Comparison of ENCODE assay signal across 8 mouse cellular contexts in the genomic region with DNA sequence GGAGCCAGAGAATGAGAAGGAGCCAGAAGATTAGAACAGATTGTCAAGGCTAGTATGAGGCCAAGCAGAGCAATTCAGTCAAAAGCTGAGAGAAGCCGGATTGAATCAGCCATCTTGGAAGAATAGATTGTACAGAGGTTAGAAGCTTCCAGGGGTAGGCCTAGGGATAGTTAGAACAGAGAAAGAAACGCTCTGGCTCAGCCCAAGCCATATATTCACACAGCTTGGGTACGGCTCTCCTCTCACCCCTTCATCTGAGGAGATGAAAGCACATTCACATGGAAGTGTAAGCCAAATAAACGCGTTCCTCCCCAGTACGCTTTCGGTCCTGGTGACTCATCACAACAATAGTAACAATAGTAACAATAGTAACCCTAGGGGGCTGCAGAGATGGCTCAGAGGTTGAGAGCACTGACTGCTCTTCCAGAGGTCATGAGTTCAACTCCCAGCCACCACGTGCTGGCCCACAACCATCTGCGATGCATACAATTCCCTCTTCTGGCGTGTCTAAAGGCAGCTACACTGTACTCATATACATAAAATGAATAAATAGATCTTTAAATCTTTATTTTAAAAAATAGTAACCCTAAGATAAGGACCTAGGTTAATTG. TPM values are rescaled to one million over a fixed set of nuclear protein-coding genes. Genes with fewer than 3 reads are reported as not detected.
DNase-seq lines count a peak whose midpoint lies in the region; ATAC-seq and TF ChIP-seq lines count a peak whose summit lies in the region.

No protein-coding gene starts in this region.

- no peaks in the 10 kb centered on the region for H3K9me3 ChIP-seq in lung, embryonic 16.5 days (ENCODE audit: control insufficient read depth, low read length)
- no peaks in the 10 kb centered on the region for H3K9me3 ChIP-seq in embryonic facial prominence, embryonic 10.5 days
- no peaks in the 10 kb centered on the region for H3K9me3 ChIP-seq in intestine, embryonic 16.5 days (ENCODE audit: control insufficient read depth, low read length)

- no peak for ATAC-seq in lung, embryonic 16.5 days (ENCODE audit: low read depth)
- no peak for ATAC-seq in intestine, embryonic 16.5 days

- peak overlapping the region; percentile 96 for H3K4me3 ChIP-seq in lung, embryonic 16.5 days (ENCODE audit: low read length)
- H3K4me3 ChIP-seq in embryonic facial prominence, embryonic 10.5 days = peak overlapping the region; percentile 94
- H3K4me3 ChIP-seq in intestine, embryonic 16.5 days (ENCODE audit: low read length) = peak overlapping the region; percentile 92
- peak overlapping the region; percentile 36 for H3K4me3 ChIP-seq in olfactory bulb, adult 2 months (ENCODE audit: insufficient read depth, low read depth, low read length)

- no peaks in the 10 kb centered on the region for H3K27me3 ChIP-seq in lung, embryonic 16.5 days (ENCODE audit: control insufficient read depth, insufficient read depth, low read depth, low read length)
- H3K27me3 ChIP-seq in embryonic facial prominence, embryonic 10.5 days (replicated peaks; ENCODE audit: low read depth, poor library complexity, severe bottlenecking) = no peaks in the 10 kb centered on the region
- H3K27me3 ChIP-seq in intestine, embryonic 16.5 days (replicated peaks; ENCODE audit: control insufficient read depth, insufficient read depth, low read length) = no peaks in the 10 kb centered on the region

- DNase-seq in lung, postnatal 36 days = no peak
- DNase-seq in embryonic facial prominence, embryonic 10.5 days (ENCODE audit: low spot score) = no peak
- DNase-seq in thymus, postnatal 14 days = no peak
- DNase-seq in urinary bladder, adult 18-20 months (ENCODE audit: low spot score in 2 of 2) = no peak
- no peak for DNase-seq in right cerebral cortex, postnatal 36 days (ENCODE audit: low spot score in 2 of 2)

- H3K36me3 ChIP-seq in lung, embryonic 16.5 days (ENCODE audit: control insufficient read depth, insufficient read depth, low read length) = peaks cover 11% of the 10 kb centered on the region; the same call in 1 of the 2 replicates
- H3K36me3 ChIP-seq in embryonic facial prominence, embryonic 10.5 days (replicated peaks) = peaks cover 51% of the 10 kb centered on the region
- peaks cover 8% of the 10 kb centered on the region; the same call in 1 of the 2 replicates for H3K36me3 ChIP-seq in intestine, embryonic 16.5 days (ENCODE audit: control insufficient read depth, insufficient read depth, low read length)

- peak overlapping the region; percentile 96 for H3K4me2 ChIP-seq in lung, embryonic 16.5 days (ENCODE audit: low read depth, low read length)
- peak overlapping the region; percentile 75 for H3K4me2 ChIP-seq in intestine, embryonic 16.5 days (ENCODE audit: low read depth, low read length)

- TF ChIP-seq CTCF in olfactory bulb, adult 2 months (IDR thresholded peaks at IDR 0.05; ENCODE audit: insufficient read depth, low read depth, low read length) = no peak

- TF ChIP-seq POLR2A in olfactory bulb, adult 2 months (IDR thresholded peaks at IDR 0.05; ENCODE audit: insufficient read depth, low read depth, low read length) = no peak

- H3K4me1 ChIP-seq in lung, embryonic 16.5 days (replicated peaks; ENCODE audit: control insufficient read depth, insufficient read depth, low read length) = peaks cover 18% of the 10 kb centered on the region
- peaks cover 27% of the 10 kb centered on the region for H3K4me1 ChIP-seq in embryonic facial prominence, embryonic 10.5 days
- H3K4me1 ChIP-seq in intestine, embryonic 16.5 days (ENCODE audit: control insufficient read depth, insufficient read depth, low read length) = peaks cover 14% of the 10 kb centered on the region
- peaks cover 15% of the 10 kb centered on the region for H3K4me1 ChIP-seq in olfactory bulb, adult 2 months (ENCODE audit: control insufficient read depth, insufficient read depth, low read length)

- no peak overlapping the region for H3K27ac ChIP-seq in lung, embryonic 16.5 days (ENCODE audit: low read length)
- no peak overlapping the region for H3K27ac ChIP-seq in embryonic facial prominence, embryonic 10.5 days (replicated peaks)
- no peak overlapping the region for H3K27ac ChIP-seq in intestine, embryonic 16.5 days (ENCODE audit: low read length)
- H3K27ac ChIP-seq in olfactory bulb, adult 2 months (ENCODE audit: insufficient read depth, low read depth, low read length) = no peak overlapping the region

- H3K9ac ChIP-seq in lung, embryonic 16.5 days (ENCODE audit: low read length) = peak overlapping the region; percentile 99
- 0 out of 2 replicates have a peak overlapping the region, but pooled peaks have one; percentile 34 for H3K9ac ChIP-seq in intestine, embryonic 16.5 days (ENCODE audit: low read depth, low read length)

- WGBS in lung, embryonic 16.5 days = 29% methylated on average over 10 of the region's 10 CpGs
- WGBS in embryonic facial prominence, embryonic 10.5 days = 53% methylated on average over 10 of the region's 10 CpGs
- 41% methylated on average over 10 of the region's 10 CpGs for WGBS in intestine, embryonic 16.5 days
- WGBS in olfactory bulb, adult 2 months = 15% methylated on average over 10 of the region's 10 CpGs

RNA-seq across cellular contexts. Expression of gene Bola2, which starts 0.7 kb away (rescaled TPM):
- 102 and 108 TPM in 2 replicates for polyA plus RNA-seq in lung, embryonic 16.5 days (2015; fragmentation: Nextera tagmentation; extraction: Ambion mirVana)
- 186 and 206 TPM in 2 replicates for polyA plus RNA-seq in embryonic facial prominence, embryonic 10.5 days (2016; fragmentation: Nextera tagmentation; extraction: Ambion mirVana)
- 111 and 112 TPM in 2 replicates for polyA plus RNA-seq in intestine, embryonic 16.5 days (2015; fragmentation: Nextera tagmentation; extraction: Ambion mirVana)
- not detected in 2 replicates for polyA plus RNA-seq in olfactory bulb, adult 2 months (2012; ENCODE audit: insufficient read depth, insufficient read length, low replicate concordance, missing spikeins)

RNA-seq across cellular contexts. Expression of gene Slx1b, which starts 1.0 kb away (rescaled TPM):
- polyA plus RNA-seq in lung, embryonic 16.5 days (2015; fragmentation: Nextera tagmentation; extraction: Ambion mirVana) = 11.1 and 11.9 TPM in 2 replicates
- 14.4 and 15.1 TPM in 2 replicates for polyA plus RNA-seq in embryonic facial prominence, embryonic 10.5 days (2016; fragmentation: Nextera tagmentation; extraction: Ambion mirVana)
- polyA plus RNA-seq in intestine, embryonic 16.5 days (2015; fragmentation: Nextera tagmentation; extraction: Ambion mirVana) = 8.3 and 8.9 TPM in 2 replicates
- not detected in 2 replicates for polyA plus RNA-seq in olfactory bulb, adult 2 months (2012; ENCODE audit: insufficient read depth, insufficient read length, low replicate concordance, missing spikeins)

RNA-seq across cellular contexts. Expression of gene Coro1a, which starts 13.0 kb away (rescaled TPM):
- polyA plus RNA-seq in lung, embryonic 16.5 days (2015; fragmentation: Nextera tagmentation; extraction: Ambion mirVana) = 42.4 and 59.5 TPM in 2 replicates
- 35.7 and 38.5 TPM in 2 replicates for polyA plus RNA-seq in embryonic facial prominence, embryonic 10.5 days (2016; fragmentation: Nextera tagmentation; extraction: Ambion mirVana)
- polyA plus RNA-seq in intestine, embryonic 16.5 days (2015; fragmentation: Nextera tagmentation; extraction: Ambion mirVana) = 38.0 and 38.7 TPM in 2 replicates
- 309 and 598 TPM in 2 replicates for polyA plus RNA-seq in olfactory bulb, adult 2 months (2012; ENCODE audit: insufficient read depth, insufficient read length, low replicate concordance, missing spikeins)

RNA-seq across cellular contexts. Expression of gene Sult1a1, which starts 18.3 kb away (rescaled TPM):
- polyA plus RNA-seq in lung, embryonic 16.5 days (2015; fragmentation: Nextera tagmentation; extraction: Ambion mirVana) = 12.3 and 21.1 TPM in 2 replicates
- polyA plus RNA-seq in embryonic facial prominence, embryonic 10.5 days (2016; fragmentation: Nextera tagmentation; extraction: Ambion mirVana) = 0.32 and 0.40 TPM in 2 replicates
- 7.5 and 7.6 TPM in 2 replicates for polyA plus RNA-seq in intestine, embryonic 16.5 days (2015; fragmentation: Nextera tagmentation; extraction: Ambion mirVana)
- polyA plus RNA-seq in olfactory bulb, adult 2 months (2012; ENCODE audit: insufficient read depth, insufficient read length, low replicate concordance, missing spikeins) = not detected in 2 replicates

RNA-seq across cellular contexts. Expression of gene Sgf29, which starts 45.4 kb away (rescaled TPM):
- 42.9 and 47.3 TPM in 2 replicates for polyA plus RNA-seq in lung, embryonic 16.5 days (2015; fragmentation: Nextera tagmentation; extraction: Ambion mirVana)
- polyA plus RNA-seq in embryonic facial prominence, embryonic 10.5 days (2016; fragmentation: Nextera tagmentation; extraction: Ambion mirVana) = 64.6 and 65.6 TPM in 2 replicates
- polyA plus RNA-seq in intestine, embryonic 16.5 days (2015; fragmentation: Nextera tagmentation; extraction: Ambion mirVana) = 42.7 and 49.8 TPM in 2 replicates
- polyA plus RNA-seq in olfactory bulb, adult 2 months (2012; ENCODE audit: insufficient read depth, insufficient read length, low replicate concordance, missing spikeins) = not detected in 2 replicates

Comparison
In these comparisons a context has a peak if more than half of its experiments do, and no peak if none do; other contexts are left out.
1. H3K4me3 ChIP-seq: peak in every context shown above with its lines; median percentile 96 in lung, embryonic 16.5 days; 94 in embryonic facial prominence, embryonic 10.5 days; 92 in intestine, embryonic 16.5 days; 36 in olfactory bulb, adult 2 months.
2. RNA of gene Bola2, which starts 0.7 kb away (polyA plus RNA-seq): 186 to 206 TPM in embryonic facial prominence, embryonic 10.5 days, 111 to 112 TPM in intestine, embryonic 16.5 days and 102 to 108 TPM in lung, embryonic 16.5 days; not detected in olfactory bulb, adult 2 months; every median in the first group is over 100 times any median in the second.